Mouse (Mus musculus): ENCODE data around the gene Samsn1. TPM values are rescaled to one million over a fixed set of nuclear protein-coding genes. Genes with fewer than 3 reads are reported as not detected.

Samsn1 gene
- total RNA-seq, 2 experiments from 2014 or later: 1.3 to 1.6 TPM

- intact Hi-C loops (cut with DNase I): no loop called here
- no peak for DNase-seq (ENCODE audit: low spot score in 2 of 2)
These were observed 128.6 kb downstream of the Samsn1 start for GRCm38 (mm10) chr16:75893470-75893869.

- intact Hi-C loops (cut with DNase I): no loop called here
- no peak for DNase-seq (ENCODE audit: low spot score in 2 of 2)
These were observed 132.9 kb downstream of the Samsn1 start for GRCm38 (mm10) chr16:75889081-75889646.

DNA sequence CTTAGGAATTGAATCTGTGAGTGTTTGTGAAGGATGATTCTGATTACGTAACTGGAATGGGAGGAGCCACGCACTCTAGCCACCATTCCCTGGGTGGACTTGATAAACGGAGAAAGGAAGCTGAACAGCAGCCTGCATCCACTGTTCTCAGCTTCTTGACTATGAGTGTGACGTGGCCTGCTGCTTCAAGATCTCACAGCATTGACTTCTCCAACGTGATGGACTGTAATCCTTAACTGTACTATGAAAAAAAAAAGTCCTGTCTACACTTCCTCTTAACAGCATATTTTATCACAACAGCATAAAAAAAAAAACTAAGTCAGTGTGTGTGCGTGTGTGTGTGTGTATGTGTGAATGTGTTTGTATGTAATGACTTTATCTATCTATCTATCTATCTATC, 134.9 kb downstream of the Samsn1 start:
- no peak for DNase-seq (ENCODE audit: low spot score in 2 of 2)
- intact Hi-C loops (cut with DNase I): no loop called here

- intact Hi-C loops (cut with DNase I): no loop called here
These were observed 143.2 kb downstream of the Samsn1 start for GRCm38 (mm10) chr16:75878885-75879284.

DNA sequence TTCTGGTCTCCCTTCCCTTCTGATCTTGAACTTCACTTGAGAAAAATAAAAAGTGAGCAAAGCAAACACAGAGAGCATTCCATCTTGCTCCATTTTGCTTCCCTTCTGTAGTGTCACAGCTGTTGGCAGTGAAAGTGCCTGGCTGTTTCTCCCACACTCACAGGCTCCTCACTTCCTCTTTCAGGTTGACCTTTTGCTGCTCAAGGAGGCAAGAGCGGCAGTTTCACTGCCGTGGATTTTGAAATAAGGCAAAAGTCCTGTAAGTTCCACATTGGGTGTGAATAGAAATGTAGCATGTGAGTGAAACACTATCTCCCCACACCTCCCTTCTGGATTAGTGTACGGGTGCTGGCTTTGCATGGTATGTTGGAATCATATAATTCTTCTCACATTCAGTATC, 144.9 kb downstream of the Samsn1 start:
- intact Hi-C loops (cut with DNase I): no loop called here
- DNase-seq (ENCODE audit: low spot score in 2 of 2): no peak

More at GRCm38 (mm10) chr16:75878885-75879284, 143.2 kb downstream of the Samsn1 start:
- DNase-seq (ENCODE audit: low spot score in 2 of 2): no peak

- intact Hi-C loops (cut with DNase I): no loop called here
- peak in 1 of 2 experiments; percentile 4 for DNase-seq (ENCODE audit: low spot score in 2 of 2)
These were observed 146.2 kb downstream of the Samsn1 start for GRCm38 (mm10) chr16:75875896-75876295.

GRCm38 (mm10) chr16:75874508-75874907, 147.6 kb downstream of the Samsn1 start:
- intact Hi-C loops (cut with DNase I): no loop called here
- no peak for DNase-seq (ENCODE audit: low spot score in 2 of 2)

- intact Hi-C loops (cut with DNase I): no loop called here
- DNase-seq (ENCODE audit: low spot score in 2 of 2): no peak
These were observed 149.8 kb downstream of the Samsn1 start for GRCm38 (mm10) chr16:75872241-75872640.

- intact Hi-C loops (cut with DNase I): no loop called here
- DNase-seq (ENCODE audit: low spot score in 2 of 2): no peak
These were observed 154.7 kb downstream of the Samsn1 start for GRCm38 (mm10) chr16:75867400-75867799.

- DNase-seq (ENCODE audit: low spot score in 2 of 2): no peak
- intact Hi-C loops (cut with DNase I): no loop called here
These were observed 156.6 kb downstream of the Samsn1 start for GRCm38 (mm10) chr16:75865505-75865904.

GRCm38 (mm10) chr16:75864673-75865072, 157.4 kb downstream of the Samsn1 start:
- intact Hi-C loops (cut with DNase I): no loop called here

DNA sequence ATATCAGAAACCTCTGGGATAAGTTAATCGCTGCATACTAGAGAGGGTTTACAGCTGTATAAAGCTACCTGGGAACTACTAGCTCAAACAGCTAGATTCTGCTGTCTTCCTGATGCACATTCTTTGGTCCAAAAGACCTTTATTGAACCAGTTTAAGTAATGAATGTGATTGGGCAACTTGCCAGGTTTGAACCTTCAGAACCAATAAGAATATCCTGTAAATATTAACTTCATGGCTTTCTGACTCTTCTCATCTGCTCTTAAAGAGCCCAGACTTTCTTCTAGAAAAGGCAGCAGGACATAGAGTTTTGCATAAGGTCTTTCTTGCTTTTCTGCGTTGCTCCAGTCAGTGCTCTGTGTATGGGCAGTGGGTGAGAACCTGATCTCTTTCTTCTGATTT, 165.7 kb downstream of the Samsn1 start:
- intact Hi-C loops (cut with DNase I): no loop called here
- DNase-seq (ENCODE audit: low spot score in 2 of 2): no peak

More at GRCm38 (mm10) chr16:75864673-75865072, 157.4 kb downstream of the Samsn1 start:
- no peak for DNase-seq (ENCODE audit: low spot score in 2 of 2)

DNA sequence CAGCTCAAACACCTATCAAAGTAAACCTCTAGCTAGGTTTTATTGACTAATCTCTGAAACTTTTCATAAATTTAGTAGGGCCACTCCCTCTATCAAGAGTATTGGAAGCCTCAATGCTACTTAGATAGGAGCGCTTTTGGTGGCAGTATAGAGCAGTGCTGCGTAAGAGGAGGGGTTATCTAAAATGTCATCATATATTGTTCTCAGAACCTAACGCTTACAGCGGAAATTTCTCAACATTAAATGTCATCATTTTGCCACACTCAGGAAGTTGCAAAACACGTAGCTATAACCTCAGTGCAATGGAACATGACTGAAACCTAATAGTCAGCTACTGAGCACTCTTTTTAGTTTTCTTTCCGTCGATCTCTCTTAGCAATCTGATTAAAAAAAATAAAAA, 166.7 kb downstream of the Samsn1 start:
- intact Hi-C loops (cut with DNase I): no loop called here
- no peak for DNase-seq (ENCODE audit: low spot score in 2 of 2)

DNA sequence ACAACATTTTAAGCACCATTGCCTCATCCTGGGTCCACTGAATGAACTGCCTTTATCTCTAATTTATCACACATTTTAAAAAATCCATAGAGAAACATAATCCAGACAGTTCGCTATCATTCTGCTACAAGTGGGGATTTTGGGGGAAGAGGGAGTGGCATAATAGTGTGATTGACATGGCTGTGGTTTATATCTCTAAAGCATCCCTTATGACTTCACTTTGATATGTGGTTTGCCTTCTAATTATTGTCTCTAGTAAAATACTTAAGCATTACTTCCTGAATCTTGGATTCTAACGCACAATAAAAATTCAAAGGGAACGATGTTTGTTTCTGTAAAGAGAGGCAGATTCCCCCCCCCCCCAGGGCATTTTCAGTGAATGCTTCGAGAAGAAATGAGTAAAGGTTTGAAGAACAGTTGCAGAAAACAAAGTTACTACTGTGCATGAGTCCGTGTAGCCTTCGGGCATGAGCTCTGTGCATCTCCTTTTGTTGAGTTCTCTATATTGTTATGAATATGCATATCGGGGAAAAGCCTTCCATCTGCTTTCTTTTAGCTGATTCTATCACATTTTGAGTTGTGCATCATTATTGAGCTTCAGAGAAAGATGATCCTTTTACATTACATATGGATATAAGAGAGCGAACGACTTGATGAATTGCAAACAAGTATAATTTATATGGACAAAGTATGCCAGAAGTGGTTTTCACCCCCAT, 168.4 kb downstream of the Samsn1 start:
- DNase-seq (ENCODE audit: low spot score in 2 of 2): no peak
- intact Hi-C loops (cut with DNase I): no loop called here

- no peak for DNase-seq (ENCODE audit: low spot score in 2 of 2)
- intact Hi-C loops (cut with DNase I): no loop called here
These were observed 169.6 kb downstream of the Samsn1 start for GRCm38 (mm10) chr16:75852485-75852884.

GRCm38 (mm10) chr16:75849039-75849438, 173.0 kb downstream of the Samsn1 start:
- no peak for DNase-seq (ENCODE audit: low spot score in 2 of 2)
- intact Hi-C loops (cut with DNase I): no loop called here

DNA sequence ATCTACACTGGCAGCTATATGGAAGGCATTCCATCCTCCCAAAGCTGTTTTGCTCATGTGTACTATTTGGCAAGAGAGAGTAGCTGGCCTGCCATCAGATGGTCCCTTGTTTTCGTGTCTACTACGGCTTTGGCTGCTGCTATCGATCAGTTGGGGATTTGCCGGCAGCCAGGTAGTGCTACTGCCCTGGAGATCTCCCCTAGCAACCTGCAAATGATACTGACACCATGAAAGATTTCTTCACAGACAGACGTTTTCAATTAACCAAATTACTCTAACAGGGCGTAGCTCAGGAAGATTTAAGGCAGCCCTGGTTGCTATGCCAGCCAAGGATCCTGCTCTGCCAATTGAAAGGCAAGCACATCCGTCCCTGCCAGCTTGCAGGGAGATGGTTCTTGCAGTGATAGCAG, 178.4 kb downstream of the Samsn1 start:
- intact Hi-C loops (cut with DNase I): no loop called here
- peak; percentile 15 to 28 for DNase-seq (ENCODE audit: low spot score in 2 of 2)

- no peak for DNase-seq (ENCODE audit: low spot score in 2 of 2)
- intact Hi-C loops (cut with DNase I): no loop called here
These were observed 179.1 kb downstream of the Samsn1 start for GRCm38 (mm10) chr16:75843031-75843430.

DNA sequence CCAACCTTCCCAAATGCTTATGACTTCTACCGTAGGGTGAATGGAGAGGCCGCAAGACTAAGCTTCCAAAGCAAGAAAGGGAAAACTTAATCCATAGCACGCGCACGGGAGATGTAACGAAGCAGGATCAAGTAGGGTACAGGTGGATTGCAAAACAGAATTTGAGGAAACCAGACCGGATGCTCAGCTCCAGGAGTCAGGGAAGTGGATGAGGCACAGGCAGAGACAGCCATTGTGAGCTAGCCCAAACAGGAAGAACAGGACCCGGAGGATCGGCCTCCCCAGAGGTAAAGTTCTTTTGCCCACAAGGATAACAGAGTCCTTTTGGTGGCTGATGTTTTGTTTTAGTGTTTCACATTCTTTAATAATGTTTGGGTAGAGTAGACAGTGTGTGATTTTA, 179.5 kb downstream of the Samsn1 start:
- DNase-seq (ENCODE audit: low spot score in 2 of 2): no peak
- intact Hi-C loops (cut with DNase I): no loop called here

DNA sequence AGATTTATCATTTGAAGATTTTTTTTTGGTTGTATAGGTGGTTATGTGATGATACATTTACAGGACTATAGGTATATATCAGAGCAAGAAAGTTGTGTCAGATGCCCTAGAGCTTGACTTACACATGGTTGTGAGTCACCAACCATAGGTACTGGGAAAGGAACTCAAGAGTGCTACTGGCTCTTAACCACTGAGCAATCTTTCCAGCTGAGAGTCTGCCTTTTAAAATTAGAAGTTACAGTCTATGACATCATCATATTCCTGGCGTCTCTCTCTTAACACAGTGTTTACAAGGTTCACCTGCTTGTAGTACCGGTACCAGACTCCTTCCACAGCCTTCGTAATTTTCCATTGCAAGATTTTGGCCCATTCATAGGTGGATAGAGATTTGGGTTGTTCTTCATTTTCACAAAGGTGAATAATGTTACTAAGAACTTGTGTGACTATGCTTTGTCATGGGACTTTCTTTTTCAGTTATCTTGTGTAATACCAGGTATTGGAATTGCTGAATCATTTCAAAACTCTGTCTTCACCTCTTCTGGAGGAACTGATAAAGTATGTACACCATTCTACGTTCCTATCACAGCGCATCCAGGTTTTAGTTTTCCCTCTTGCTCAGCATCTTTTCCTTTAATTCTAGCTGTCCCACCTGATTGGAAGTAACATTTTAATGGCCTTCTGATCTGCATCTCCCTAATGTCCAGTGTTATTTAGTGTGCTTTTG, 184.2 kb downstream of the Samsn1 start:
- intact Hi-C loops (cut with DNase I): no loop called here
- DNase-seq (ENCODE audit: low spot score in 2 of 2): no peak

GRCm38 (mm10) chr16:75831390-75831789, 190.7 kb downstream of the Samsn1 start:
- intact Hi-C loops (cut with DNase I): no loop called here
- DNase-seq (ENCODE audit: low spot score in 2 of 2): no peak
